Mouse (Mus musculus) liver, adult 2 months (tissue): ENCODE measurements around the gene Dnajc7. TPM values are rescaled to one million over a fixed set of nuclear protein-coding genes. Genes with fewer than 3 reads are reported as not detected.
"Not testable (repeated sequence)": the region's sequence is repeated elsewhere in the genome, so short reads cannot be mapped to it uniquely, and the experiment has no call there.

ENCODE experiments used
- DNase-seq: peaks from one replicate; pipeline ENCODE4 v3.0.0-alpha.2; 2011; ENCODE audit warnings: low read depth, low spot score; ENCODE audit errors: extremely low read depth
- H3K27ac ChIP-seq: fragments of 200-500 bp; replicated peaks from 2 replicates; pipeline ENCODE4 v1.5.1; 2012; ENCODE audit warnings: low read depth, mild to moderate bottlenecking, control low read depth, inconsistent platforms, low read length; ENCODE audit not compliant: insufficient read depth
- H3K27me3 ChIP-seq: fragments of 200-500 bp; 2 replicates; pipeline ENCODE4 v1.6.1; 2012; ENCODE audit warnings: mild to moderate bottlenecking, moderate library complexity, low read length, inconsistent platforms; ENCODE audit not compliant: control insufficient read depth, insufficient read depth
- H3K36me3 ChIP-seq: fragments of 200-500 bp; 2 replicates; pipeline ENCODE4 v1.6.1; 2012; ENCODE audit warnings: low read length, inconsistent platforms; ENCODE audit not compliant: control insufficient read depth, insufficient read depth
- H3K4me1 ChIP-seq: fragments of 200-500 bp; 2 replicates; pipeline ENCODE4 v1.6.1; 2011; ENCODE audit warnings: low read length; ENCODE audit not compliant: control insufficient read depth, insufficient read depth
- H3K4me3 ChIP-seq: fragments of 200-500 bp; 2 replicates; pipeline ENCODE4 v1.5.1; 2011; ENCODE audit warnings: low read depth, mild to moderate bottlenecking, control low read depth, low read length, moderate library complexity; ENCODE audit not compliant: insufficient read depth
- H3K79me2 ChIP-seq: fragments of 200-500 bp; 2 replicates; pipeline ENCODE4 v1.6.1; 2012; ENCODE audit warnings: inconsistent platforms, mild to moderate bottlenecking, low read length, moderate library complexity; ENCODE audit not compliant: control insufficient read depth, insufficient read depth
- H3K9ac ChIP-seq: fragments of 200-500 bp; 2 replicates; pipeline ENCODE4 v1.6.1; 2012; ENCODE audit warnings: low read depth, mild to moderate bottlenecking, control low read depth, inconsistent platforms, low read length
- CTCF ChIP-seq: fragments of 200-500 bp; IDR thresholded peaks from 2 replicates; pipeline ENCODE4 v1.5.1; 2011; ENCODE audit warnings: low read depth, low read length, control low read depth
- POLR2A ChIP-seq: fragments of 200-500 bp; IDR thresholded peaks from 2 replicates; pipeline ENCODE4 v1.6.1; 2011; ENCODE audit warnings: low read length, control low read depth; ENCODE audit not compliant: insufficient read depth; ENCODE audit errors: extremely low read depth
- WGBS: fragments of 180-500 bp; shearing (Covaris S2); methylation state at CpG from one replicate; pipeline ENCODE4 v1.1.7; 2018; 5-methylcytosine and 5-hydroxymethylcytosine counted together
- polyA plus RNA-seq: library from polyadenylated mRNA; depleted of rRNA; stranded (reverse); fragments of >200 nt; gene quantifications from 2 replicates; pipeline ENCODE4 v1.2.3, GENCODE M21; 2012
- total RNA-seq: library from RNA; depleted of rRNA; stranded (reverse); fragments of >200 nt; gene quantifications from 2 replicates; pipeline ENCODE4 v1.2.3, GENCODE M21; 2014

The Dnajc7 gene
- total and polyA plus RNA-seq, 2 experiments: 16.1 to 44.7 TPM

GRCm38 (mm10) chr11:100541577-100541976 lies 78.4 kb downstream of the Dnajc7 start:
- Histone ChIP-seq H3K79me2 (no peaks in the 10 kb centered on the region), H3K9ac (no peak overlapping the region), H3K27me3 (no peaks in the 10 kb centered on the region), H3K4me3 (no peak overlapping the region), H3K4me1 (peaks cover 14% of the 10 kb centered on the region; the same call in 1 of the 2 replicates), H3K36me3 (no peaks in the 10 kb centered on the region), H3K27ac (no peak overlapping the region)
- TF ChIP-seq CTCF: no peak
- no peak for TF ChIP-seq POLR2A
- DNase-seq: no peak
- WGBS: 96% methylated on average over 2 of the region's 2 CpGs

- no peaks in the 10 kb centered on the region for H3K27me3 ChIP-seq
- no peaks in the 10 kb centered on the region for H3K79me2 ChIP-seq
- no peak overlapping the region for H3K27ac ChIP-seq
- H3K4me1 ChIP-seq: peaks cover 12% of the 10 kb centered on the region; the same call in 1 of the 2 replicates
- TF ChIP-seq CTCF (no peak), POLR2A (no peak)
- 20% methylated on average over 6 of the region's 6 CpGs for WGBS
- H3K9ac ChIP-seq: no peak overlapping the region
- DNase-seq: peak; percentile 75
- H3K4me3 ChIP-seq: no peak overlapping the region
- H3K36me3 ChIP-seq: no peaks in the 10 kb centered on the region
Measured at GRCm38 (mm10) chr11:100540966-100541365, 79.0 kb downstream of the Dnajc7 start.

- no peak for TF ChIP-seq POLR2A
- TF ChIP-seq CTCF: no peak
- DNase-seq: peak; percentile 49
- Histone ChIP-seq H3K9ac (no peak overlapping the region), H3K79me2 (no peaks in the 10 kb centered on the region), H3K4me3 (no peak overlapping the region), H3K36me3 (no peaks in the 10 kb centered on the region), H3K4me1 (0 out of 2 replicates have a peak, but pooled peaks cover 2% of the 10 kb centered on the region), H3K27me3 (no peaks in the 10 kb centered on the region), H3K27ac (no peak overlapping the region)
Measured at GRCm38 (mm10) chr11:100536466-100536865, 83.5 kb downstream of the Dnajc7 start.

- Histone ChIP-seq H3K27me3 (no peaks in the 10 kb centered on the region), H3K79me2 (no peaks in the 10 kb centered on the region), H3K9ac (no peak overlapping the region), H3K4me1 (peaks cover 5% of the 10 kb centered on the region), H3K27ac (no peak overlapping the region), H3K36me3 (no peaks in the 10 kb centered on the region), H3K4me3 (no peak overlapping the region)
- 73% methylated on average over 1 of the region's 1 CpGs for WGBS
- no peak for TF ChIP-seq POLR2A
- no peak for TF ChIP-seq CTCF
- no peak for DNase-seq
Measured at GRCm38 (mm10) chr11:100535996-100536395, 84.0 kb downstream of the Dnajc7 start.

- H3K9ac ChIP-seq, H3K79me2 ChIP-seq, H3K4me1 ChIP-seq, H3K4me3 ChIP-seq, H3K36me3 ChIP-seq, DNase-seq, H3K27me3 ChIP-seq, H3K27ac ChIP-seq: not testable (repeated sequence)
- 95% methylated on average over 6 of the region's 6 CpGs for WGBS
Measured at GRCm38 (mm10) chr11:100534821-100535220, 85.1 kb downstream of the Dnajc7 start.

- not testable (repeated sequence) for H3K4me3 ChIP-seq, H3K27me3 ChIP-seq, H3K79me2 ChIP-seq, H3K9ac ChIP-seq, H3K4me1 ChIP-seq, H3K36me3 ChIP-seq, DNase-seq, H3K27ac ChIP-seq
- WGBS: 97% methylated on average over 2 of the region's 2 CpGs
Measured at GRCm38 (mm10) chr11:100534411-100534810, 85.6 kb downstream of the Dnajc7 start.
